Mouse (Mus musculus) gastrocnemius, adult 2 months (tissue): Measurements from ENCODE around the gene Sh3bgrl3. TPM values are rescaled to one million over a fixed set of nuclear protein-coding genes. Genes with fewer than 3 reads are reported as not detected.
A peak's percentile ranks its signal among the peaks of the same experiment; 100 is the strongest.

Source experiments
- DNase-seq: peaks from one replicate; pipeline ENCODE4 v3.0.0; 2022
- H3K27ac ChIP-seq: fragments of 200-600 bp; 2 replicates; pipeline ENCODE4 v1.8.1; 2022; ENCODE audit warnings: mild to moderate bottlenecking
- H3K4me3 ChIP-seq: fragments of 200-600 bp; 2 replicates; pipeline ENCODE4 v1.8.1; 2022; ENCODE audit warnings: mild to moderate bottlenecking, moderate library complexity
- CTCF ChIP-seq: fragments of 200-600 bp; IDR thresholded peaks from 2 replicates; pipeline ENCODE4 v1.8.1; 2022; ENCODE audit warnings: antibody characterized with exemption, mild to moderate bottlenecking, moderate library complexity
- intact Hi-C: fragments of 180-260 bp; cut with DNase I; formaldehyde crosslinking; loops from one replicate; pipeline ENCODE4 v1.15.1; 2025
- total RNA-seq, 2 experiments: library from RNA; stranded (reverse); gene quantifications; 2 replicates each; pipeline ENCODE4 v1.2.3; 2021

Gene Sh3bgrl3
- total RNA-seq, 2 experiments from 2014 or later: 12.2 to 27.1 TPM

DNA sequence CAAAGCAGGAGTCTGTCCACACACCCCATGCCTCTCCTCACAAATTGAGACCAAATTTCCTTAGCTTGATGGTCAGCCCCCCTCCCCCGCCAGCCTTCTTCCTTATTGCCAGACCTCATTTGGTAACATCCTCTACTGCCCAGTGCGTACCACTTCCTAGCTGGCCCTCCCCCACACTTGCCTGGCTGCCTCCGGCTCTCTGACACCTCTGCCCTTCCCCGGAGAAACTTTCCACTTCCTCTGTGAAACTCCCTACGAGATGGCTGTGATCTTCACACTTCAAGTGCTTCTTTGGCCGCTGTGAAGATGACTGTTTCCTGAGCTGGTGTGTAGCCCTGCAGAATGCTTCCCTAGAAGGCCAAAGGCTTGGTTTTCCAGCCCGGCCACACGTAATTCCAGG lies 30.0 kb downstream of the Sh3bgrl3 start:
- H3K27ac ChIP-seq: no peak overlapping the region
- no peak overlapping the region for H3K4me3 ChIP-seq
- DNase-seq: no peak
- TF ChIP-seq CTCF: no peak
- intact Hi-C loops: no loop called here

DNA sequence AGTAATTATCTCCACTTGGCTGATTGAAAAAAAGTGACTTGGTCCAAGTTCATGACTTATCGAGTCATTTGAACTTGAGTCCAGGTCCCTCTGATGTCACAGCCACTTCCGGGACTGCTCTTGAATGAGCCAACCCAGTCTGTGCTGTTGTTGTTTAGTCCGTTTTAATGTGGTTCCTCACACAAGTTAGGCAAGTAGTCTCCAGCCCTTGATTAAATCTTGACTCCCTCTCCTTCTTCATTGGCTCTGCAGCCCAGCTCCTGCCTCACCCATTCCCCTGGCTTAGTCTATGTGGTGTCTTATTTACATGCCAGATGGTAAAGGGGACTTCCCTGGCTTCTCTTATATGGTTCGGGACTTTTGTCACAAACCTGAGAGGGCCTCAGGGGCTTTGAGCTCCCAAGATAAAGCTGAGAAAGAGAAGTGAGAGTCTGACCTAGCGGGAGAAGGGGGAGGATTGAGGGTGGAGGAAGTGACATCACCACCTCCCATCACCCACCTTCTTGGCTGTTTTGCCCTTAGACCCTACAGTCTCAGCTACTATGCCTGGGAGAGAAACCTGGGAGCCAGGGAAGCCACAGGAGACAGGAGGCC lies 31.5 kb downstream of the Sh3bgrl3 start:
- DNase-seq: no peak
- intact Hi-C loops: no loop called here
- H3K27ac ChIP-seq: no peak overlapping the region; the same call in 1 of the 2 replicates
- no peak for TF ChIP-seq CTCF
- no peak overlapping the region for H3K4me3 ChIP-seq

GRCm38 (mm10) chr4:134096120-134096519 lies 32.5 kb downstream of the Sh3bgrl3 start:
- DNase-seq: no peak

DNA sequence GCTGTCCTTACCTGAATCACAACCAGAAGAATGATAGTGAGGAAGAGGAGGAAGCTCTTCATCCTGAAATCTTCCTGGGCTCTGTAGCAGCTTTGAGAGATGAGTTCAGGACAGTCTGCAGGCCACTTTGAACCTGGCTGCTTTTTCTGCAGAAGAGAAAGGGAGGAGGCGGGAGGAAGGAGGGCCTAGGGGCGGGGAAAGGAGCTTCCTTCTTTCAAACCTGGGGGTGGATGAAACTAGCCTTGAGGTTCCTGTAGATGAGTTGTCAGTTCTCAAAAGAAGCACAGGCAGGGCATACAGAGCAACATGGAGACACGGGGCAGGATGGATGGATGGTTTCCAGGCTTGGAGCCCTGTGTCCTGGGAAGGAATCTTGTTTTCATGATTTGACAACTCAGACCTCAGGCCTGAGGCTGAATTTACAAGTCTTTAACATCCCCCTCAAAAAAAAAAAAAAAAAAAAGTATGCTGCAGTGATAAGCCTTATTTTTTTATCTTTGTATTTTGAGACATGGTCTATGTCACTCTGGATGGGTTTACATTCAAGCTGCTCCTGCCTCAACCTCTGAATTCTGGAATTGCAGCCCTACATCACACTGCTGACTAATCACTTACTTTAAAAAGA lies 33.6 kb downstream of the Sh3bgrl3 start, which contains the start of gene Cd52:
TSS of gene Cd52 (minus strand) at position 160 of the 625 bp plus-strand sequence.
- TF ChIP-seq CTCF: no peak
- Histone ChIP-seq H3K4me3 (no peak within 1 kb of the TSS), H3K27ac (no peak within 1 kb of the TSS)
- intact Hi-C loops: no loop called here
- DNase-seq: no peak

More at GRCm38 (mm10) chr4:134096120-134096519, 32.5 kb downstream of the Sh3bgrl3 start:
- H3K27ac ChIP-seq: no peak overlapping the region
- no peak overlapping the region for H3K4me3 ChIP-seq
- intact Hi-C loops: no loop called here
- TF ChIP-seq CTCF: no peak

GRCm38 (mm10) chr4:134094004-134094564 lies 34.5 kb downstream of the Sh3bgrl3 start:
- H3K4me3 ChIP-seq: no peak overlapping the region
- no peak for DNase-seq
- no peak for TF ChIP-seq CTCF
- no peak overlapping the region for H3K27ac ChIP-seq
- intact Hi-C loops: no loop called here

DNA sequence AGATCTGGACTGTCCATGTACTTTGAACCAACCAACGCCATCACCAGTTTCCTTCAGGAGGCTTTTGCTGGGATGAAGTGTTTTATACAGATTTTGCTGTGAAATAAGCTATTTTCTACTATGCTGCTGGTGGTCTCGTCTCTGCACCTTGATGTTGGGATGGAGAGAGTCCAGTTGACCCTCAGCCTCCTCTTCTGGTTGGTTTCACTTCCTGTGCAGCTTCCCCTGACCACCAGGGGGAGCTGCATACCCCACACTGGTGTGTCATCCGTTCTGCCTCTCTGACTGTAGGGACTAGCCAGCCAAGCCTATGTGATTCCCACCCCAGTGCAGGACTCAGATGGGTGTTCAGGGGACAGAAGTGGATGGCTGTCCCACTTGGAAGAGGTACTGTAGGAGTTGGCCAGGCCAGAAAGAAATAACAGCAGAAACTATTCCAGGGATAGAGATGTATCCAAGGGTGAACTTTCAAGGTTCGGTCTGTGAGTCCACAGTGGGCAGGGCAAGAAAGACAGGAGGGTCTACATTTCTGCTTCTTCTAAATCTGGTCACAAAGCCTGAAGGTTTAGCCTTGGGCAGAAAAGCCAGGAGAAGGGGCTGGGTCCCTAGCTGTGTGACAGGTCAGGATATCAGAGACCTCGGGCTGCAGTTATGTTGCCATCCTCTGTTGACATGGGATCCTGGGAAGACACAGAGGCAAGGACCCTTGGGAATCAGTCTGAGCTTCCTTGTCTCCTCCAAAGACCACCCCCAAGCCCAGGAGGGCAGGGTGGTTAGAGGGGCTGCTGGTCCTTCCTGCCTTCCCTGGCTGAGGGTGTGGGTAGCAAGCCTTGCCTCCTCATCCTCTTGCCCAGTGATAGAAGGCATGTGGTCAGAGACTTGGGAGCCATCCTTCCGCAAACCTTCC lies 36.0 kb downstream of the Sh3bgrl3 start:
- DNase-seq: peak; percentile 69
- intact Hi-C loops: no loop called here
- peak; percentile 81 for TF ChIP-seq CTCF

GRCm38 (mm10) chr4:134091225-134091529 lies 37.4 kb downstream of the Sh3bgrl3 start:
- DNase-seq: no peak
- no peak overlapping the region for H3K27ac ChIP-seq
- no peak overlapping the region for H3K4me3 ChIP-seq
- TF ChIP-seq CTCF: no peak
- intact Hi-C loops: no loop called here

More for the DNA sequence above, 36.0 kb downstream of the Sh3bgrl3 start:
- H3K27ac ChIP-seq: no peak overlapping the region
- no peak overlapping the region for H3K4me3 ChIP-seq

DNA sequence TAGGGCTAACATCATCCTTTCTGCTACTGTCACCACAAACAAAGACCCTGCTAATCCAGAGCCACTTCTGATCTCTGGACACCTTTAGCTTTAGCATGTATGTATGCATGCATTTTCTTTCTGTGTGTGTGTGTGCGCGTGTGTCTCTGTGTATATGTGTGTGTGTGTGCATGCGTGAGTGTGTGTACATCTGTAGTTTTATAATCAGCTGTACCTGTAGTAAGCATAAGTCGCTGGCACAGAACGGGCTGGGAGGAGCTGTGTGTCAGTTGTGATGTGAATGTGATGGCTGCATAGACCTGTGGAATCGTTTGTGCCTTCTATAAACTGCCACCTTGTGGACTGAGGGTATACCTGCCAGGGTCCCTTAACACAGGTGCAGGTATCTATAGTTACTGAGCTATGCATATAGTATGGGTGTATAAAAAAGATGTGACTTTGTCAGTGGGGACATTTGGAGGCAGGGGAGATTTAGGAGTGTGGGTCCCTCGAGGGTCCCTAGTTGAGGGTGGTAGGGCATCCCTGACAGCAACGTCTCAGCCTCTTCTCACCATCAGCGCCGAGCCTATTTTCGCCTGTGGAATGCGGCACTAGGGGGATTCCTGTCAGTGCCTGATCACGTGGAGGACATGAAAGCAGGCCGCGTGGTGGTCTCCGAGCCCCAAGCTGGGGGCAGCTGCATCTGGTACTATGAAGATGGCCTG lies 37.9 kb downstream of the Sh3bgrl3 start:
- no peak overlapping the region for H3K4me3 ChIP-seq
- TF ChIP-seq CTCF: no peak
- no peak overlapping the region for H3K27ac ChIP-seq
- intact Hi-C loops: no loop called here
- DNase-seq: peak; percentile 5

DNA sequence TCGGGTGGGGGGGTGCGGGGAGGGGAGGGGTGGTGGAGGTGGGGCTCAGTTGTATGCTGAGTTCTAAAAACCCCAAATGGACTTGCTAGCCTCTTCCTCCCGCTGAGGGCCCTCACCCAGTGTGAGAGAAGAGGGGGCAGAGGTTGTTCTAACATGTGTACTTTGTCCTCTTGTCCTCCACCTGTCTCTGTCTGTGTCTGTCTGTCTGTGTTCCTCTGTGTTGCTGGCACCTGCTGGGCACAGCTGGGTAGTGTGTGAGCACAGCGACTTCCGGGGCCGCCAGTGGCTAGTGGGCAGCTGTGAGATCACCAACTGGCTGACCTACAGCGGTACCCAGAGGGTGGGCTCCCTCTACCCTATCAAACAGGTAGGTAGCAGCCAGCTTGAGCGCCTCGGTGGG lies 39.6 kb downstream of the Sh3bgrl3 start:
- Histone ChIP-seq H3K4me3 (no peak overlapping the region), H3K27ac (no peak overlapping the region)
- DNase-seq: no peak
- TF ChIP-seq CTCF: no peak
- intact Hi-C loops: loop anchor here (5.0 kb wide), 1 partner anchor 157 kb away; no protein-coding TSS in a partner anchor

GRCm38 (mm10) chr4:134087412-134087811 lies 41.2 kb downstream of the Sh3bgrl3 start:
- peak; percentile 43 for DNase-seq
- Histone ChIP-seq H3K4me3 (no peak overlapping the region), H3K27ac (no peak overlapping the region)
- TF ChIP-seq CTCF: peak; percentile 74
- intact Hi-C loops: loop anchor here (2.0 to 5.0 kb wide), 2 partner anchors 53 to 155 kb away; no protein-coding TSS in a partner anchor

GRCm38 (mm10) chr4:134084999-134085398 lies 43.6 kb downstream of the Sh3bgrl3 start:
- H3K27ac ChIP-seq: no peak overlapping the region
- intact Hi-C loops: loop anchor here (5.0 kb wide), 1 partner anchor 153 kb away; no protein-coding TSS in a partner anchor

DNA sequence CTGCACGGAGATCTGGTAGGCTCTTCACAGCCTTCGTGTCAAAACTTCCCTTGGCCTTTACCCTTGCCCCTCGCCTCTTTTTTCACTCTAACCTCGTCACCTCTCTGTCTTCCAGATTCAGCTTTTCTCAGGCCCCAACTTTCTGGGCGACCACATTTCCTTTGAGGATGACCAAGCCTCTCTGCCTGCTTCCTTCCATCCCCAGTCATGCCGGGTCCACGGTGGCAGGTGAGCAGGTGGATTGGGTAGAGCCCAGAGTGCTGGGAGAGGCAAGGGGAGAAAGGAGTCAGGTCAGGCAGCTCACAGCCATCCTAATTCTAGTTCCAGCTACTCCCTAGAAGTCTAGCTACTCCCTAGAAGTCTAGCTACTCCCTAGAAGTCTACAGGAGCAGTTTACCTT lies 46.1 kb downstream of the Sh3bgrl3 start:
- Histone ChIP-seq H3K27ac (no peak overlapping the region), H3K4me3 (peak overlapping the region; percentile 67)
- no peak for TF ChIP-seq CTCF
- intact Hi-C loops: no loop called here
- peak; percentile 4 for DNase-seq

More at GRCm38 (mm10) chr4:134084999-134085398, 43.6 kb downstream of the Sh3bgrl3 start:
- no peak overlapping the region for H3K4me3 ChIP-seq
- no peak for TF ChIP-seq CTCF
- no peak for DNase-seq
